Mouse (Mus musculus): ENCODE data around the gene Klhl5.

GRCm38 (mm10) chr5:65150376-65150955 is 43.1 kb downstream of the Klhl5 start:
- TF ChIP-seq CTCF (conservative IDR thresholded peaks at IDR 0.05; ENCODE audit: insufficient read depth, insufficient read length, low read depth, low read length) (no peak), POLR2A (IDR thresholded peaks at IDR 0.05; ENCODE audit: low read depth, low read length) (no peak)

All from kidney, adult 2 months (tissue).